Mouse (Mus musculus): Measurements from ENCODE around the gene Olfr1426.

DNA sequence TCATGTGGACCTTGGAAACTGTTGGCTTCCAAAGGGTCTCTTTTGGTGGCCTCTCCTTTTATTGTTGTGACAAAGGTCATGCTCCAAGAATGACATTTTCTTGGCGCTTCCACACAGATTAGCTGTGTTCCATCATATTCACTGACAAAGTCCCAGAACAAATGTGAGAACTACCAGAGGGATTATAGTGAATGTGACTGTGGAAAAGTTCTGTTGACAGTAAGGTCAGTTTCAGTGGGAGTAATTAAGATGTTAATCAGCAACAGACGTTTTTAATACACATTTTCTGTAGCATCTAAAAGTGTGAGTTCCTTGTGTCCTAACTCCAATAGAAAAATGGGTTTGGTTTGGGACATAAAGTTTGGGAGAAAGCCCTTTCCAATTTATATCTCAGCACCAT lies 50.6 kb downstream of the Olfr1426 start, which contains the start of gene Olfr1423:
- TF ChIP-seq POLR2A (IDR thresholded peaks at IDR 0.05; ENCODE audit: insufficient read length, low read depth), result no peak
- no peak for TF ChIP-seq POLR2AphosphoS2 (IDR thresholded peaks at IDR 0.05; ENCODE audit: insufficient read length, low read depth)
- TF ChIP-seq TCF3 (IDR thresholded peaks at IDR 0.05; ENCODE audit: insufficient read length, low read depth), result no peak
- TF ChIP-seq E2F4 (IDR thresholded peaks at IDR 0.05; ENCODE audit: insufficient read depth), result no peak

Measured in myocyte (in vitro differentiated cells).